Mouse (Mus musculus) heart, embryonic 12.5 days (tissue): Measurements from ENCODE around the gene Ppm1m. TPM values are rescaled to one million over a fixed set of nuclear protein-coding genes. Genes with fewer than 3 reads are reported as not detected.

ENCODE experiments used
- ATAC-seq: fragments of 200-750 bp; cut with Nextera tagmentation; 2 replicates; pipeline ENCODE4 v1.8.0; 2017; ENCODE audit warnings: moderate TSS enrichment, moderate library complexity; ENCODE audit not compliant: insufficient number of reproducible peaks, low FRiP score
- H3K27ac ChIP-seq: fragments of 300-500 bp; sonication (generic); 2 replicates; pipeline ENCODE4 v1.5.1; 2016; ENCODE audit warnings: mild to moderate bottlenecking, moderate library complexity; ENCODE audit not compliant: poor library complexity, severe bottlenecking
- H3K27me3 ChIP-seq: fragments of 300-500 bp; sonication (generic); replicated peaks from 2 replicates; pipeline ENCODE4 v1.6.1; 2016; ENCODE audit warnings: mild to moderate bottlenecking, moderate library complexity
- H3K36me3 ChIP-seq: fragments of 300-500 bp; sonication (generic); 2 replicates; pipeline ENCODE4 v1.6.1; 2016; ENCODE audit warnings: mild to moderate bottlenecking, moderate library complexity
- H3K4me1 ChIP-seq: fragments of 300-500 bp; sonication (generic); replicated peaks from 2 replicates; pipeline ENCODE4 v1.6.1; 2016; ENCODE audit warnings: mild to moderate bottlenecking
- H3K4me2 ChIP-seq: fragments of 300-500 bp; sonication (generic); 2 replicates; pipeline ENCODE4 v1.6.1; 2016; ENCODE audit warnings: mild to moderate bottlenecking, moderate library complexity
- H3K4me3 ChIP-seq: fragments of 300-500 bp; sonication (generic); 2 replicates; pipeline ENCODE4 v1.5.1; 2016; ENCODE audit warnings: mild to moderate bottlenecking
- H3K9ac ChIP-seq: fragments of 300-500 bp; sonication (generic); 2 replicates; pipeline ENCODE4 v1.6.1; 2016; ENCODE audit warnings: mild to moderate bottlenecking, moderate library complexity
- H3K9me3 ChIP-seq: fragments of 300-500 bp; sonication (generic); replicated peaks from 2 replicates; pipeline ENCODE4 v1.6.1; 2016; ENCODE audit warnings: mild to moderate bottlenecking, moderate library complexity
- WGBS: fragments of 180-500 bp; shearing (Covaris S2); methylation state at CpG from one replicate; pipeline ENCODE4 v1.1.7; 2016; 5-methylcytosine and 5-hydroxymethylcytosine counted together
- polyA plus RNA-seq: library from polyadenylated mRNA; unstranded; fragments of >200 nt; fragmentation: Nextera tagmentation; extraction: Ambion mirVana; gene quantifications from 2 replicates; pipeline ENCODE4 v1.2.1, GENCODE M21; 2016

Ppm1m gene
- 30.7 and 34.1 TPM in 2 replicates for polyA plus RNA-seq

GRCm38 (mm10) chr9:106199535-106200272 lies at the start of gene Ppm1m:
Gene Ppm1m (minus strand): TSS chr9:106199746.
- H3K27ac ChIP-seq = peak within 1 kb of the TSS; percentile 22; the same call in 1 of the 2 replicates
- H3K9ac ChIP-seq = peak within 1 kb of the TSS; percentile 84
- no peaks in the 10 kb centered on the region for H3K27me3 ChIP-seq
- peaks cover 39% of the 10 kb centered on the region for H3K4me1 ChIP-seq
- no peaks in the 10 kb centered on the region for H3K9me3 ChIP-seq
- ATAC-seq = peak; percentile 16; the same call in 1 of the 2 replicates
- peaks cover 26% of the 10 kb centered on the region for H3K36me3 ChIP-seq
- H3K4me2 ChIP-seq = peak within 1 kb of the TSS; percentile 70
- peak within 1 kb of the TSS; percentile 74 for H3K4me3 ChIP-seq
- 40% methylated on average over 18 of the region's 18 CpGs for WGBS

GRCm38 (mm10) chr9:106242813-106243488 lies 43.4 kb upstream of the Ppm1m start:
- peak; percentile 50; the same call in 1 of the 2 replicates for ATAC-seq
- Histone ChIP-seq H3K4me3 (no peak overlapping the region), H3K9me3 (no peaks in the 10 kb centered on the region), H3K4me1 (peaks cover 20% of the 10 kb centered on the region), H3K27ac (peak overlapping the region; percentile 42), H3K36me3 (peaks cover 56% of the 10 kb centered on the region), H3K27me3 (no peaks in the 10 kb centered on the region), H3K9ac (peak overlapping the region; percentile 13), H3K4me2 (peak overlapping the region; percentile 0; the same call in 1 of the 2 replicates)
- 56% methylated on average over 19 of the region's 19 CpGs for WGBS

DNA sequence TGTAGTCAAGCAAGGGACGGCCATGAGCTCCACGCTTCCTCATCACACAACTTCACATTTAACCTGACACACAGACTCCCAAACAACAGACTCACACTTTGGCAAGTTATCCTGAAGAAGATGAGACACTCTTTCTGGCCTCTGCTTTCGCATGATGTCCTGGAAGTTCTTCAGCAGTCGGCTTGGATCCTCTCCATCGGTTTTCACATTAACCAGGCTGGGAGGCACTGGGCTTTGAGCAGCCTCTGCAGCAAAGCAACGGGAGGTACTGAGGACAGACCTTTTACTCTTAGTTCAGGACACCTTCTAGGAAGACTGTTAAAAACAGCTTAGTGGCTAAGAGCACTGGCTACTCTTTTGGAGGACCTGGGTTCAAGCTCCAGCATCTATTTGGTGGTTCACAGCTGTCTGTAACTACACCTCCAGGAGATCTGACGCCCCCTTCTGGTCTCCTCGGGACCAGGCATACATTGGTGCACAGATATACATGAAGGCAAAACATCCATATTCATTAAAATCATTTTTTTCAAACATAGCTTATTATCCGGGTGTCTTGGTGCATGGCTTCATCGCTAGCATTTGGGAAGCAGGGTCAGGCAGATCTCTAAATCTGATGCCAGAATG lies 42.1 kb upstream of the Ppm1m start:
- Histone ChIP-seq H3K9ac (no peak overlapping the region), H3K36me3 (peaks cover 69% of the 10 kb centered on the region), H3K4me2 (no peak overlapping the region), H3K9me3 (no peaks in the 10 kb centered on the region), H3K4me1 (peaks cover 14% of the 10 kb centered on the region), H3K27me3 (no peaks in the 10 kb centered on the region), H3K27ac (no peak overlapping the region), H3K4me3 (no peak overlapping the region)
- 86% methylated on average over 10 of the region's 10 CpGs for WGBS
- ATAC-seq = no peak

- Histone ChIP-seq H3K9me3 (no peaks in the 10 kb centered on the region), H3K36me3 (peaks cover 98% of the 10 kb centered on the region), H3K4me3 (no peak overlapping the region), H3K9ac (no peak overlapping the region), H3K27me3 (no peaks in the 10 kb centered on the region), H3K4me2 (no peak overlapping the region), H3K27ac (no peak overlapping the region), H3K4me1 (peaks cover 10% of the 10 kb centered on the region)
- WGBS = 86% methylated on average over 10 of the region's 10 CpGs
- ATAC-seq = no peak
Measured at GRCm38 (mm10) chr9:106237878-106238277, 38.3 kb upstream of the Ppm1m start.

- Histone ChIP-seq H3K4me3 (no peak overlapping the region), H3K4me1 (peaks cover 10% of the 10 kb centered on the region), H3K36me3 (peaks cover 98% of the 10 kb centered on the region), H3K4me2 (no peak overlapping the region), H3K27me3 (no peaks in the 10 kb centered on the region), H3K9me3 (no peaks in the 10 kb centered on the region), H3K27ac (no peak overlapping the region), H3K9ac (no peak overlapping the region)
- ATAC-seq = no peak
- WGBS = 88% methylated on average over 8 of the region's 8 CpGs
Measured at GRCm38 (mm10) chr9:106237401-106237800, 37.9 kb upstream of the Ppm1m start.

DNA sequence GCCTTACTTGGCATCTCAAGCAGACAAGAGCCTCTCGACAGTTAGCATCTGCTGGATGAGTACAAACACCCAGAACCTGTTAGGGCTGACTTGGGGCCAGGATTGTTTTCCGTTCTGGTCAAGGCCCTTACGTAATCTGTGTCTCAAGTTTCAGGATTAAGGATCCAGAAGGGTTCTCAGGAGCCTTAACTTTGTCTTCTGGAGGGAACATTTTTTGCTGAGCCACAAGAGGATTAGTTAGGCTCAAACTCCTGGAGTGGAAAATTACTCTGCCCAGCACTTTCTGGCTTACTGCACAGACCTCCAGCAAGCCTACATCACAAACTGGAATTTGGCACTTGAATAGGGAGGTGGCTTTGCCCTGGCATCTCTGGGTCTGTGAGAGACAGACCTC lies 37.3 kb upstream of the Ppm1m start:
- Histone ChIP-seq H3K27me3 (no peaks in the 10 kb centered on the region), H3K4me3 (no peak overlapping the region), H3K9me3 (no peaks in the 10 kb centered on the region), H3K36me3 (peaks cover 93% of the 10 kb centered on the region), H3K4me1 (peaks cover 10% of the 10 kb centered on the region), H3K4me2 (no peak overlapping the region), H3K9ac (no peak overlapping the region), H3K27ac (no peak overlapping the region)
- WGBS = 73% methylated on average over 3 of the region's 3 CpGs
- no peak for ATAC-seq

- Histone ChIP-seq H3K9ac (no peak overlapping the region), H3K27ac (no peak overlapping the region), H3K4me1 (peaks cover 10% of the 10 kb centered on the region), H3K4me3 (no peak overlapping the region), H3K36me3 (peaks cover 88% of the 10 kb centered on the region), H3K4me2 (no peak overlapping the region), H3K27me3 (no peaks in the 10 kb centered on the region), H3K9me3 (no peaks in the 10 kb centered on the region)
- no peak for ATAC-seq
- 88% methylated on average over 23 of the region's 23 CpGs for WGBS
Measured at GRCm38 (mm10) chr9:106236156-106236817, 36.7 kb upstream of the Ppm1m start.

DNA sequence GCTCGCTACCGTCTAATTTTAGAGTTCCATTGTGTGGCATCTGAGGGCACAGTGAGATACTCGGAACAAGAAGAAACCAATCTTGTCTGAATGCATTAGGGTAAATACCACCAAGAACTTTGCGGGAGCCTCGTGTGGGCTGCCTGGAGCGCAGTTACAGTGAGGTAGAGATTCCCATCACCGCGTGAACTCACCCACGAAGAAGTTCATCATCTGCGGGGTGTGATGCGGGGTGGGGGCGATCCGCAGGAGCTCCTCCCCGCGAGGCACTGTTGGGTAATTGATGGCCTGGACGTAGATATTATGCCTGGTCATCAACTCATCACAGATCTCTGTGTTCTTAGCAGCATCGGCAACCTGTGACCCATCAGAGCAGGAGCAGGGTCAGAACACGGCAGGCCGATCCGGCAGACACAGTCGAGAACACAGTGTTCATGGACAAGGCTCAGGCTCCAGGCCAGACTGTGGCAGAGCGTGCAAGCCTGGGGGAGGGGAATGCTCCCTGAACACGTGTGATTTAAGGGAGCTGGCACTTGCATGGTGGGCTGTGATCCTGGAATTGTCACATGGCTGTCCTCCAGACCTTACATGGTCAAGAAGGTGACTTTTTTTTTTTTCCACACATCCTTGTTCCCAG lies 35.8 kb upstream of the Ppm1m start:
- Histone ChIP-seq H3K27me3 (no peaks in the 10 kb centered on the region), H3K36me3 (peaks cover 79% of the 10 kb centered on the region), H3K4me1 (peaks cover 10% of the 10 kb centered on the region), H3K4me3 (no peak overlapping the region), H3K27ac (no peak overlapping the region), H3K9ac (0 out of 2 replicates have a peak overlapping the region, but pooled peaks have one; percentile 37), H3K9me3 (no peaks in the 10 kb centered on the region), H3K4me2 (no peak overlapping the region)
- no peak for ATAC-seq
- 79% methylated on average over 23 of the region's 23 CpGs for WGBS

DNA sequence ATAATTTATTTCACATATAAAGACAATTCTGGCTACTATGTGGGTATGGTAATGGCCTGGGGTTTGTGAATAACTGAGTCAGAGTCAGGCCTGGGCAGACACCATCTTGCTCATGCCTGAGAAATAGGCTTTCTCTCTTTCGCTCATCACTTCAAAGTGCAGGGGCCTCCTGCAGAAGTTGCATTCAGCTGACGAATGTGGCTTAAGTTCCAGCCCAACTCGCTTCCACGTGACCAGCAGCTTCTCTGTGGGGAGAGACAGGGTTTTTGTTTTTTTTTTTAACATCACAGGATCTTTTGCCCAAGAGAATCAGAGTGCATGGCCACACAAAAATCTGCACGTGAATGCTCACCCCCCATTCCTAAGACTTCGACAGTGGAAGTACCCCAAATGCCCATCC lies 34.4 kb upstream of the Ppm1m start:
- peaks cover 65% of the 10 kb centered on the region for H3K36me3 ChIP-seq
- WGBS = 80% methylated on average over 6 of the region's 6 CpGs

DNA sequence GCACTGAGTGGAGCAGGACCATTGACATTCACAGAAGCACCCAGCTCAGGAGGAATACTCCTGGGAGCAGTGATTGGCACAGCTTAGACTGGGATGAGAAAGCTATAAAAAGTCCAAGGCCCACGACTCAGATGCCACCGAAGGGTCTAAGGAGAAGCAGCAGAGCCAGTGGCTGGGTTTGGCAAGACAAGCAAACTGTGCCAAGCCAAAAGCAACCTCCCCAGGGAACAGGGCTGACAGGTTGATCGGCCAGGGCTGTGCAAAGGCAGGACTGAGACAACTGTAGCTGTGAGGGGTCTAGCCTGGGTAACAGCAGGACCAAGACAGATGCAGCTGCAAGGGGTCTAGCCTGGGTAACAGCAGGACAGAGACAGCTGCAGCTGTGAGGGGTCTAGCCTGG lies 33.4 kb upstream of the Ppm1m start:
- 86% methylated on average over 3 of the region's 3 CpGs for WGBS
- H3K4me2 ChIP-seq = no peak overlapping the region

More for the DNA sequence above, 34.4 kb upstream of the Ppm1m start:
- Histone ChIP-seq H3K9me3 (no peaks in the 10 kb centered on the region), H3K4me1 (peaks cover 10% of the 10 kb centered on the region), H3K27ac (no peak overlapping the region), H3K27me3 (no peaks in the 10 kb centered on the region), H3K4me3 (no peak overlapping the region), H3K4me2 (no peak overlapping the region), H3K9ac (no peak overlapping the region)
- ATAC-seq = no peak

More for the DNA sequence above, 33.4 kb upstream of the Ppm1m start:
- Histone ChIP-seq H3K4me3 (no peak overlapping the region), H3K36me3 (peaks cover 55% of the 10 kb centered on the region), H3K9ac (no peak overlapping the region), H3K27me3 (no peaks in the 10 kb centered on the region), H3K4me1 (peaks cover 16% of the 10 kb centered on the region), H3K27ac (no peak overlapping the region), H3K9me3 (no peaks in the 10 kb centered on the region)
- ATAC-seq = no peak
